10 mouse cellular contexts compared by ENCODE assay signal in genomic region chr11:102338561-102338960, GRCm38 (mm10). TPM values are rescaled to one million over a fixed set of nuclear protein-coding genes. Genes with fewer than 3 reads are reported as not detected.
DNase-seq lines count a peak whose midpoint lies in the region; ATAC-seq and TF ChIP-seq lines count a peak whose summit lies in the region.
"Had no signal": no experiment of that assay in that cellular context is flagged by ENCODE, and none has a peak within 500 bp of the region (broad histone marks: within the 10 kb centered on the region; RNA-seq: fewer than 3 reads in every experiment).

No protein-coding gene starts in this region.

- no peaks in the 10 kb centered on the region for H3K36me3 ChIP-seq in heart, embryonic 10.5 days
- H3K36me3 ChIP-seq in CH12.LX (replicated peaks in 1 of 2; ENCODE audit: control insufficient read depth in 1 of 2, insufficient read depth in 1 of 2, low read length in 1 of 2), result no peaks in the 10 kb centered on the region
- H3K36me3 ChIP-seq in heart, embryonic 16.5 days (ENCODE audit: control insufficient read depth, insufficient read depth), result no peaks in the 10 kb centered on the region
- H3K36me3 ChIP-seq: midbrain, embryonic 12.5 days had no signal

- no peak overlapping the region for H3K4me2 ChIP-seq in CH12.LX (ENCODE audit: insufficient read depth, low read depth, poor library complexity, severe bottlenecking)
- no peak overlapping the region for H3K4me2 ChIP-seq in heart, embryonic 16.5 days (ENCODE audit: low read depth, low read length)
- H3K4me2 ChIP-seq: midbrain, embryonic 12.5 days had no signal

- peaks cover 2% of the 10 kb centered on the region for H3K4me1 ChIP-seq in heart, embryonic 10.5 days
- H3K4me1 ChIP-seq in CH12.LX (ENCODE audit: control insufficient read depth in 1 of 2, insufficient read depth in 2 of 2), result no peaks in the 10 kb centered on the region
- H3K4me1 ChIP-seq in heart, embryonic 16.5 days (ENCODE audit: control insufficient read depth, insufficient read depth, low read length), result peaks cover 15% of the 10 kb centered on the region

- H3K79me2 ChIP-seq in CH12.LX (replicated peaks; ENCODE audit: control insufficient read depth, extremely low read depth, insufficient read depth, poor library complexity, severe bottlenecking), result no peaks in the 10 kb centered on the region

- ATAC-seq in heart, embryonic 16.5 days (replicated peaks; ENCODE audit: extremely low read depth, insufficient read depth, low FRiP score), result peak; percentile 95

- TF ChIP-seq RAD21 in CH12.LX (IDR thresholded peaks at IDR 0.05; ENCODE audit: low read depth, low read length), result no peak

- WGBS in heart, embryonic 10.5 days, result 41% methylated on average over 3 of the region's 3 CpGs
- WGBS in heart, embryonic 16.5 days, result 6% methylated on average over 3 of the region's 3 CpGs

- intact Hi-C loops in left cerebral cortex, postnatal 25 days (cut with DNase I), result loop anchor here (5.0 kb wide), 1 partner anchor 54 kb away; the partner anchor contains the start of gene Rundc3a

- no peak overlapping the region for H3K27ac ChIP-seq in heart, embryonic 10.5 days
- no peak overlapping the region for H3K27ac ChIP-seq in CH12.LX (ENCODE audit: insufficient read depth, low read depth)
- peak overlapping the region; percentile 78 for H3K27ac ChIP-seq in heart, embryonic 16.5 days (ENCODE audit: low read length)
- H3K27ac ChIP-seq: midbrain, embryonic 12.5 days had no signal

- in situ Hi-C loops in CH12.LX (cut with MboI; ENCODE audit: low pct_ligation_motif_present, low pct_unique_long_range_greater_than_20kb, low sequenced_read_pairs), result no loop called here

- no peak for TF ChIP-seq EP300 in CH12.LX (IDR thresholded peaks at IDR 0.05; ENCODE audit: low read length)

- H3K9me3 ChIP-seq in heart, embryonic 10.5 days, result no peaks in the 10 kb centered on the region
- H3K9me3 ChIP-seq in CH12.LX (replicated peaks; ENCODE audit: low read length), result peaks cover 4% of the 10 kb centered on the region
- H3K9me3 ChIP-seq in heart, embryonic 16.5 days (replicated peaks; ENCODE audit: control insufficient read depth, low read length), result no peaks in the 10 kb centered on the region
- H3K9me3 ChIP-seq: midbrain, embryonic 12.5 days had no signal

- H3K27me3 ChIP-seq in heart, embryonic 10.5 days (ENCODE audit: insufficient read depth, poor library complexity, severe bottlenecking), result no peaks in the 10 kb centered on the region
- H3K27me3 ChIP-seq in CH12.LX (replicated peaks), result peaks cover 37% of the 10 kb centered on the region
- no peaks in the 10 kb centered on the region for H3K27me3 ChIP-seq in heart, embryonic 16.5 days (ENCODE audit: control insufficient read depth, insufficient read depth, low read length)
- H3K27me3 ChIP-seq: midbrain, embryonic 12.5 days had no signal

- H3K4me3 ChIP-seq in heart, embryonic 10.5 days, result no peak overlapping the region
- no peak overlapping the region for H3K4me3 ChIP-seq in CH12.LX (replicated peaks in 1 of 3; ENCODE audit: low read depth in 2 of 3, low read length in 2 of 3, poor library complexity in 1 of 3)
- H3K4me3 ChIP-seq in heart, embryonic 16.5 days (ENCODE audit: low read length), result no peak overlapping the region
- H3K4me3 ChIP-seq: erythroblast, embryonic 14.5 days; midbrain, embryonic 12.5 days had no signal

- no peak for TF ChIP-seq CTCF in CH12.LX (conservative IDR thresholded peaks at IDR 0.05 in 1 of 2, IDR thresholded peaks at IDR 0.05 in 1 of 2; ENCODE audit: low read depth in 2 of 2, low read length in 2 of 2)

- dilution Hi-C loops in CH12.LX (cut with MboI; ENCODE audit: extremely low pct_ligation_motif_present, extremely low pct_unique_long_range_greater_than_20kb, low sequenced_read_pairs), result no loop called here

- H3K9ac ChIP-seq in CH12.LX (ENCODE audit: insufficient read depth, low read depth), result no peak overlapping the region
- H3K9ac ChIP-seq in heart, embryonic 16.5 days (ENCODE audit: low read length), result no peak overlapping the region
- H3K9ac ChIP-seq: midbrain, embryonic 12.5 days had no signal

- DNase-seq in heart, adult 11 months, result peak; percentile 99
- DNase-seq in heart, embryonic 10.5 days (ENCODE audit: low spot score), result no peak
- no peak for DNase-seq in CH12.LX (ENCODE audit: extremely low read depth)
- peak; percentile 99 for DNase-seq in cerebellum, adult 9-10 months
- DNase-seq in left cerebral cortex, postnatal 25 days (ENCODE audit: low spot score in 2 of 2), result peak; percentile 28 to 83
- DNase-seq in skeletal muscle tissue, adult 2 months (ENCODE audit: low read depth, low spot score), result peak; percentile 63
- DNase-seq in spleen, postnatal 36 days (ENCODE audit: low spot score in 2 of 2), result no peak

- no peak for TF ChIP-seq POLR2A in CH12.LX (IDR thresholded peaks at IDR 0.05; ENCODE audit: low read depth, low read length)

TF ChIP-seq in CH12.LX, 34 proteins besides CTCF, POLR2A, EP300 and RAD21:
- TF ChIP-seq CHD2 (IDR thresholded peaks at IDR 0.05; ENCODE audit: low read length) (no peak), ETS1 (conservative IDR thresholded peaks at IDR 0.05; ENCODE audit: low read depth, low read length) (peak; percentile 26; the same call in 1 of the 2 replicates)

RNA-seq across cellular contexts. Expression of gene Ubtf, which starts 19.0 kb away (rescaled TPM):
- polyA plus RNA-seq in heart, embryonic 10.5 days (2016; fragmentation: Nextera tagmentation; extraction: Ambion mirVana), result 60.4 and 75.4 TPM in 2 replicates
- total RNA-seq in CH12.LX (2012; rRNA removed), result 126 and 142 TPM in 2 replicates
- total RNA-seq in CH12.LX (2014; rRNA removed), result 89.9 and 99.8 TPM in 2 replicates
- 124 and 149 TPM in 2 replicates for polyA plus RNA-seq in CH12.LX (2012; ENCODE audit: insufficient read length, low read depth)
- polyA plus RNA-seq in heart, embryonic 16.5 days (2015; fragmentation: Nextera tagmentation; extraction: Ambion mirVana), result 57.8 and 58.9 TPM in 2 replicates
- 100 to 1,000 TPM; 123 to 127 TPM for total RNA-seq in left cerebral cortex, postnatal 25 days (2021)

RNA-seq across cellular contexts. Expression of gene Slc4a1, which starts 27.4 kb away (rescaled TPM):
- 88.9 and 128 TPM in 2 replicates for polyA plus RNA-seq in heart, embryonic 10.5 days (2016; fragmentation: Nextera tagmentation; extraction: Ambion mirVana)
- 0.08 TPM in 1 of 2 replicates, not detected in the other for total RNA-seq in CH12.LX (2012; rRNA removed)
- total RNA-seq in CH12.LX (2014; rRNA removed), result 0.04 TPM in 1 of 2 replicates, not detected in the other
- polyA plus RNA-seq in CH12.LX (2012; ENCODE audit: insufficient read length, low read depth), result not detected in 2 replicates
- polyA plus RNA-seq in heart, embryonic 16.5 days (2015; fragmentation: Nextera tagmentation; extraction: Ambion mirVana), result 14.9 TPM in 2 replicates
- under 1 TPM; 0.62 to 0.73 TPM for total RNA-seq in left cerebral cortex, postnatal 25 days (2021)

RNA-seq across cellular contexts. Expression of gene Atxn7l3, which starts 42.1 kb away (rescaled TPM):
- 9.1 and 14.3 TPM in 2 replicates for polyA plus RNA-seq in heart, embryonic 10.5 days (2016; fragmentation: Nextera tagmentation; extraction: Ambion mirVana)
- 46.6 and 51.3 TPM in 2 replicates for total RNA-seq in CH12.LX (2012; rRNA removed)
- total RNA-seq in CH12.LX (2014; rRNA removed), result 38.3 and 40.7 TPM in 2 replicates
- polyA plus RNA-seq in CH12.LX (2012; ENCODE audit: insufficient read length, low read depth), result 52.0 and 59.0 TPM in 2 replicates
- polyA plus RNA-seq in heart, embryonic 16.5 days (2015; fragmentation: Nextera tagmentation; extraction: Ambion mirVana), result 7.1 and 9.1 TPM in 2 replicates
- total RNA-seq in left cerebral cortex, postnatal 25 days (2021), result 100 to 1,000 TPM; 231 to 242 TPM

RNA-seq across cellular contexts. Expression of gene Tmub2, which starts 53.8 kb away (rescaled TPM):
- polyA plus RNA-seq in heart, embryonic 10.5 days (2016; fragmentation: Nextera tagmentation; extraction: Ambion mirVana), result 40.1 and 41.8 TPM in 2 replicates
- total RNA-seq in CH12.LX (2012; rRNA removed) (27.8 and 31.0 TPM in 2 replicates), CH12.LX (2014; rRNA removed) (24.8 and 27.0 TPM in 2 replicates)
- polyA plus RNA-seq in CH12.LX (2012; ENCODE audit: insufficient read length, low read depth), result 32.4 and 32.9 TPM in 2 replicates
- polyA plus RNA-seq in heart, embryonic 16.5 days (2015; fragmentation: Nextera tagmentation; extraction: Ambion mirVana), result 42.6 and 44.9 TPM in 2 replicates
- total RNA-seq in left cerebral cortex, postnatal 25 days (2021), result 10 to 100 TPM; 67.8 to 71.4 TPM

RNA-seq across cellular contexts. Expression of gene Rundc3a, which starts 54.6 kb away (rescaled TPM):
- polyA plus RNA-seq in heart, embryonic 10.5 days (2016; fragmentation: Nextera tagmentation; extraction: Ambion mirVana), result 0.74 and 1.8 TPM in 2 replicates
- total RNA-seq in CH12.LX (2012; rRNA removed) (9.0 and 16.3 TPM in 2 replicates), CH12.LX (2014; rRNA removed) (1.3 and 1.4 TPM in 2 replicates)
- 3.3 and 4.8 TPM in 2 replicates for polyA plus RNA-seq in CH12.LX (2012; ENCODE audit: insufficient read length, low read depth)
- 0.72 and 1.3 TPM in 2 replicates for polyA plus RNA-seq in heart, embryonic 16.5 days (2015; fragmentation: Nextera tagmentation; extraction: Ambion mirVana)
- total RNA-seq in left cerebral cortex, postnatal 25 days (2021), result 100 to 1,000 TPM; 441 to 469 TPM

Comparison
In these comparisons a context has a peak if more than half of its experiments do, and no peak if none do; other contexts are left out.
1. DNase-seq: peak in heart, adult 11 months (single experiment), cerebellum, adult 9-10 months (single experiment), left cerebral cortex, postnatal 25 days (2 of 2) and skeletal muscle tissue, adult 2 months (single experiment); none in heart, embryonic 10.5 days (single experiment), CH12.LX (single experiment) and spleen, postnatal 36 days (0 of 2).
2. RNA of gene Slc4a1, which starts 27.4 kb away (polyA plus RNA-seq): 88.9 to 128 TPM in heart, embryonic 10.5 days and 14.9 TPM in heart, embryonic 16.5 days; not detected in CH12.LX; every median in the first group is over 10 times any median in the second.